Mouse (Mus musculus) hindbrain, embryonic 16.5 days (tissue): ENCODE results near the gene Serpine2. TPM values are rescaled to one million over a fixed set of nuclear protein-coding genes. Genes with fewer than 3 reads are reported as not detected.

ENCODE experiments used
- ATAC-seq: fragments of 200-750 bp; cut with Nextera tagmentation; 2 replicates; pipeline ENCODE4 v1.8.0; 2017; ENCODE audit warnings: moderate TSS enrichment, moderate library complexity
- H3K27ac ChIP-seq: fragments of 300-500 bp; sonication (generic); 2 replicates; pipeline ENCODE4 v1.5.1; 2014; ENCODE audit warnings: low read depth, mild to moderate bottlenecking, control low read depth, low read length, moderate library complexity
- H3K27me3 ChIP-seq: fragments of 300-500 bp; sonication (generic); replicated peaks from 2 replicates; pipeline ENCODE4 v1.6.1; 2014; ENCODE audit warnings: low read length; ENCODE audit not compliant: control insufficient read depth, insufficient read depth
- H3K36me3 ChIP-seq: fragments of 300-500 bp; sonication (generic); 2 replicates; pipeline ENCODE4 v1.6.1; 2014; ENCODE audit warnings: mild to moderate bottlenecking, low read length, moderate library complexity, mixed read lengths; ENCODE audit not compliant: control insufficient read depth, insufficient read depth
- H3K4me1 ChIP-seq: fragments of 300-500 bp; sonication (generic); 2 replicates; pipeline ENCODE4 v1.6.1; 2014; ENCODE audit warnings: low read depth, low read length; ENCODE audit not compliant: control insufficient read depth, insufficient read depth
- H3K4me2 ChIP-seq: fragments of 300-500 bp; sonication (generic); 2 replicates; pipeline ENCODE4 v1.6.1; 2014; ENCODE audit warnings: mild to moderate bottlenecking, low read length, control low read depth, moderate library complexity
- H3K4me3 ChIP-seq: fragments of 300-500 bp; sonication (generic); 2 replicates; pipeline ENCODE4 v1.5.1; 2014; ENCODE audit warnings: mild to moderate bottlenecking, low read length, control low read depth, moderate library complexity
- H3K9ac ChIP-seq: fragments of 300-500 bp; sonication (generic); 2 replicates; pipeline ENCODE4 v1.6.1; 2014; ENCODE audit warnings: low read depth, mild to moderate bottlenecking, control low read depth, low read length, moderate library complexity
- H3K9me3 ChIP-seq: fragments of 300-500 bp; sonication (generic); 2 replicates; pipeline ENCODE4 v1.6.1; 2014; ENCODE audit warnings: mild to moderate bottlenecking, low read length, moderate library complexity; ENCODE audit not compliant: control insufficient read depth
- WGBS: fragments of 180-500 bp; shearing (Covaris S2); extraction: QIAGEN DNeasy Blood & Tissue Kit; methylation state at CpG from one replicate; pipeline ENCODE4 v1.1.7; 2014; 5-methylcytosine and 5-hydroxymethylcytosine counted together
- polyA plus RNA-seq: library from polyadenylated mRNA; unstranded; fragments of >200 nt; fragmentation: Nextera tagmentation; extraction: Ambion mirVana; gene quantifications from 2 replicates; pipeline ENCODE4 v1.2.1, GENCODE M21; 2015

Serpine2 gene
- polyA plus RNA-seq, 1 experiment from 2014 or later: 403 TPM

DNA sequence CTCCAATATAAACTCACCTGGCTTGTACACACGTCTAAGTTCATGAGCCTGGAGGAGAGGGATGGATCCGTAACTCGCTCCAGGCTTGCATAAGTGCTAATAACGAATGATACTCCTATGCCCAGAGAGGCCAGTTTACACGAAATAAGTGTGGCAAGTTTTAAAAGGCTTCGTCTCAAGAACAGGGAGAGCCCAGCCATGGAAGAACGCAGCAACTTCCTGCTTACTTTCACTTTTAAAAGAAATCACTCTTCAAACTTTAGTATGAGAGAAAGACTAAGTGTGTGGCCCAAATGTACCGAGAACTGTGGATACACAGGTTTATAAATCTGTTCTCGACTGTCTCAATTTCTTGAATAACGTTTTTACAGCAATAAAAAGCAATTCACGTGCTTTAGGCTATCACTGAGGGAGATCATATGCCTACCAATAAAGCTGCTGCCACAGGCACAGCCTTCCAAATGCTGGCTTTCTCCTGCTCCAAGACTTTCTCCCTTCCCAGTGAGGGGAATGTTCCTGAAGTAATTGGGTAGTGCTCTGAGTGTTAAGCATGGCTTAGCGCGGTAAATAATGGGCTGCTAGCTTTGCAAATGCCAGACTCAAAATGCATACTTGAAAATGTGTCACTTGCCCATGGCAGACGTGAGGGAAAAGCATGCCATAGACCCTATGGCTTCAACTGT is 36.9 kb downstream of the Serpine2 start:
- H3K9ac ChIP-seq: no peak overlapping the region
- H3K9me3 ChIP-seq: no peaks in the 10 kb centered on the region
- H3K36me3 ChIP-seq: peaks cover 3% of the 10 kb centered on the region; the same call in 1 of the 2 replicates
- no peak overlapping the region for H3K4me2 ChIP-seq
- H3K4me3 ChIP-seq: no peak overlapping the region
- ATAC-seq: no peak; the same call in 1 of the 2 replicates
- H3K27me3 ChIP-seq: no peaks in the 10 kb centered on the region
- 77% methylated on average over 14 of the region's 14 CpGs for WGBS
- peak overlapping the region; percentile 51; the same call in 1 of the 2 replicates for H3K27ac ChIP-seq
- H3K4me1 ChIP-seq: peaks cover 3% of the 10 kb centered on the region; the same call in 1 of the 2 replicates

DNA sequence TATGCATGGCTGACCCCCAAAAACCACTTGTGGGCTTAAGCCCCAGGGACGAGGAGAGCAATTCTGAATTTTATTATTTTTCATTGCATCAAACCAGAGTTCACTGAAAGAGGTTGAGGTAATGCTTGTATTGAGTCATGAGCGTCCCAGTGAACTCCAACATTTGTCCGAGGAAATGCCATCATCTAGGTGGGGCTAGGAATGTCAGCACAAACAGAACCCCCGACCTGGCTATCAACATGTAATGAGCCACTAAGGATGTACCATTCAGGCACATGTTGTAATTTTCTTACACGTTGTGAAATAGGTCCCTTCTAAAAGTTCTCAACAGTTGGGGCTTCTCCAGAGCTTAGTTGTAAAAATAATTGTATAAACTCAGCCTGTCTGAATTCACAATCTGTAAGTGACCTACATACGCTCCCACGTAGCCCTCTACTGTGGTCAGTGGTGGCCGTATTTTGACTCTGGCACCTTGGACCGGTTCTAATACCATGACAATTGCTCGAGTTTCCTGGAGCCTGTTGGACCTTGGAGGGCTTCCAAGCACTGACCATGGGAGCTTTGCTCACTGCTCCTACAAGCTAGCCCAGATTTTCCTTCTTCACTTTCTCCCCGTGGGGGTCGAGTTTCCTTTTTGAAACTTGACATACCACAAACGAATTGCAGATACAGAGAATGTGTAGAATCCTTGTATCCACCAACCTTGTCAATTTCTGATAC is 38.0 kb downstream of the Serpine2 start:
- Histone ChIP-seq H3K4me3 (no peak overlapping the region), H3K27ac (0 out of 2 replicates have a peak overlapping the region, but pooled peaks have one; percentile 13), H3K36me3 (peaks cover 3% of the 10 kb centered on the region; the same call in 1 of the 2 replicates), H3K9ac (no peak overlapping the region), H3K4me2 (no peak overlapping the region), H3K27me3 (no peaks in the 10 kb centered on the region), H3K4me1 (peaks cover 3% of the 10 kb centered on the region; the same call in 1 of the 2 replicates), H3K9me3 (no peaks in the 10 kb centered on the region)
- ATAC-seq: peak; percentile 75; the same call in 1 of the 2 replicates
- 70% methylated on average over 13 of the region's 13 CpGs for WGBS

DNA sequence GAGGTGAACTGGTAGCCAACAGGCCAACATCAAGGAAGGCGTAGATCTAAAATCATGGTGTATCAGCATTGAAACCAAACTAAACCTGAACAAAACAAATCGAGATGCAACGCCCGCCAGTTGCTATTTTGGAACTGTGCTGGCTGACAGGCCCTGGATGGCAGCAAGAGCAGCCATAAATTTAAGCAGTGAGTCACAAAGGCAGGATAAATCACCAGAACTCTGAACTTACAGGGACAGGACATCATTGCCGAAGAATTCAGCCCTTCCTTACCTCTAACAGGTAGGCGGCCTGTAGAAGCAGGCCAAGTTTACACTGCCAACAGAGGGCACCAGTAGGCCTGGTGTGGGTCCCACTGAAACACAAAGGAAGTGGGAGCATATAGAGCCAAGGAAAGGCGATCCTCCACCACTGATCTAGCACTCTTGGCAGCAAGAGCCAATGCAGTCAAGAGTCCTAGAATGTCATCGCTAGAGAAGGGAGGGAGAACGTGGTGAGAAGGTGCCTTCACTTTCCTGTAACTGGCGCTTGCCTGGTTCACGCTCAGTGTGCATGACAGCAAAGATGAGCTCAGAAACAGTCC is 41.6 kb downstream of the Serpine2 start:
- no peak overlapping the region for H3K4me2 ChIP-seq
- H3K9ac ChIP-seq: no peak overlapping the region
- no peaks in the 10 kb centered on the region for H3K27me3 ChIP-seq
- no peaks in the 10 kb centered on the region; the same call in 1 of the 2 replicates for H3K9me3 ChIP-seq
- no peak overlapping the region for H3K27ac ChIP-seq
- H3K36me3 ChIP-seq: peaks cover 6% of the 10 kb centered on the region; the same call in 1 of the 2 replicates
- ATAC-seq: no peak
- peaks cover under 1% of the 10 kb centered on the region; the same call in 1 of the 2 replicates for H3K4me1 ChIP-seq
- H3K4me3 ChIP-seq: no peak overlapping the region
- 94% methylated on average over 11 of the region's 11 CpGs for WGBS

DNA sequence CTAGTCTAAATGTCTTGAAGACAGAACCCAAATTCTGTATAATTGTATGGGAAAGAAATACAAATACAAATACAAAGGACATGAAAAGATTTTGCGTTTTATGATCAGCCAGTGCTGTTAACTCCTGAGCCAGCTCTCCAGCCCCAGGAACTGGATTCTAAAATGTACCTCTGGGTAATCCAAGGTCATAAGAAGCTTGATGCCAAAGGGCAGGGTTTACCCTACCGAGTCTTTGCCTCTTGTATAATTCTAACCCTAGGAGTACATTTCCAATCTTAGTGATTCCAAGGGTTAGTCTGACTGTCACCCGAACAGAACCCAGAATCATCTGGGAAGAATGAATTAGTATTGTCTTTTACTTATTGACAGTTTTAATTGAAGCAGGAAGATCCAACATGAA is 45.5 kb downstream of the Serpine2 start:
- H3K9me3 ChIP-seq: no peaks in the 10 kb centered on the region; the same call in 1 of the 2 replicates
- H3K4me1 ChIP-seq: no peaks in the 10 kb centered on the region
- H3K9ac ChIP-seq: no peak overlapping the region
- 95% methylated on average over 3 of the region's 3 CpGs for WGBS
- no peak for ATAC-seq
- no peak overlapping the region for H3K27ac ChIP-seq
- H3K4me2 ChIP-seq: no peak overlapping the region
- no peaks in the 10 kb centered on the region for H3K27me3 ChIP-seq
- H3K36me3 ChIP-seq: peaks cover 3% of the 10 kb centered on the region; the same call in 1 of the 2 replicates
- no peak overlapping the region for H3K4me3 ChIP-seq

DNA sequence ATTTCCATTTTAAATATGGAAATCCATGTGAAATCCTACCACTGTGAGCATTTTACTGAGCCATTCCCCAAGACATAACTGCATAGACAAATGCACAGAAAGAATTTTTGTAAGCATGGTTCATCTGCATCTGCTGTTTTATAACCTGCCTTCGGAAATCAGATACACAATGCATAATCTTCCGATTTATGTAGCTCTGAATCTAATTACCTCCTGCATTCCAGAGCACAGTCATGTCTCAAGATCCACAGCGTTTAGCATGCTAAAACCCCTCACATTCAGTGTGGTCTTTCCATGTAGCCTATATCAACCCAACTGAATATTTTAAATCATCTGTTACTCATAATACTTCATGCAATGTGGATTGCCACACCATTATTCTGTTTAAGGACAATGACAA is 51.5 kb downstream of the Serpine2 start:
- Histone ChIP-seq H3K4me3 (no peak overlapping the region), H3K9me3 (no peaks in the 10 kb centered on the region), H3K9ac (no peak overlapping the region), H3K4me1 (no peaks in the 10 kb centered on the region), H3K27ac (no peak overlapping the region), H3K27me3 (no peaks in the 10 kb centered on the region), H3K36me3 (no peaks in the 10 kb centered on the region; the same call in 1 of the 2 replicates), H3K4me2 (no peak overlapping the region)
- 80% methylated on average over 3 of the region's 3 CpGs for WGBS
- ATAC-seq: no peak

DNA sequence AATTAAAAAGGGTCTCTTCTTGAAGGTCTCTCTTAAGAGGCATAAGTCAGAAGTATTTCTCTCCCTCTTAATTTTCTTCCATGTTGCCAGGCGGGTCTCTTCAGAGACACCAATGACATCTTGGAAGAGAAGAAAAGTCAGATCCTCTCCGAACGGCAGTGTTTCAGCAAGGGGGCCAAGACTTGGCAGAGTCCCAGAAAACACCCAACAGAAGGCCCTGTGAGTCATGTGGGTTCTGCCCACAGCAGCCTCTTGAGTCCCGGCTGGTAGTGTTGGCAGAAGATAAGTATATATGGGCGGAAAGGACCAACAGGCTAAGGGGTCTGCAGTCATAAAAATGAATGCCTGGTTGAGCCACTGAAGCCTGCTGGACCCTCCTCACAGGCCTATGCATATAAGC is 54.1 kb downstream of the Serpine2 start:
- Histone ChIP-seq H3K36me3 (no peaks in the 10 kb centered on the region; the same call in 1 of the 2 replicates), H3K9me3 (no peaks in the 10 kb centered on the region), H3K27me3 (no peaks in the 10 kb centered on the region), H3K4me1 (peaks cover 3% of the 10 kb centered on the region; the same call in 1 of the 2 replicates), H3K4me3 (no peak overlapping the region), H3K27ac (no peak overlapping the region), H3K4me2 (no peak overlapping the region), H3K9ac (no peak overlapping the region)
- peak; percentile 71 for ATAC-seq
- WGBS: 66% methylated on average over 5 of the region's 5 CpGs

DNA sequence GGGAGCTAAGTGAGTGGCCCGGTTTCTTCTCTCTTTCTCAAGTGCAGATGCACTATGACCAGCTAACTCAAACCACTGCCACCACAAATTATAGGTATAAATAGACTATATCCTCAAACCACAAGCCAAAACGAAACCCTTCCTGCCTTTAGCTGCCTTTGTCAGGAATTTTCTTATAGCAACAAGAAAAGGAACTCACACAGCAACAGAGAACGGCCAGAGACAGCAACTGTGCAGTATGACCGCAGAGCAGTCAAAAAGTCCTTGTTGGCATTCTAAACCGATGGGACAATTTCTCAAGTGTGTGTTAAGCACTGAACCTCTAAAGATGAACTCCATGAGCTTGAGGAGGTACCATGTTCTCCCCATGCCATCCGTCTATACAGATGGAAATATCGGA is 57.4 kb downstream of the Serpine2 start:
- H3K36me3 ChIP-seq: no peaks in the 10 kb centered on the region
- 78% methylated on average over 7 of the region's 7 CpGs for WGBS
- no peak overlapping the region for H3K4me3 ChIP-seq
- H3K9ac ChIP-seq: no peak overlapping the region
- H3K27ac ChIP-seq: no peak overlapping the region
- peaks cover 3% of the 10 kb centered on the region; the same call in 1 of the 2 replicates for H3K4me1 ChIP-seq
- no peaks in the 10 kb centered on the region for H3K27me3 ChIP-seq
- ATAC-seq: no peak
- no peak overlapping the region for H3K4me2 ChIP-seq
- H3K9me3 ChIP-seq: no peaks in the 10 kb centered on the region

DNA sequence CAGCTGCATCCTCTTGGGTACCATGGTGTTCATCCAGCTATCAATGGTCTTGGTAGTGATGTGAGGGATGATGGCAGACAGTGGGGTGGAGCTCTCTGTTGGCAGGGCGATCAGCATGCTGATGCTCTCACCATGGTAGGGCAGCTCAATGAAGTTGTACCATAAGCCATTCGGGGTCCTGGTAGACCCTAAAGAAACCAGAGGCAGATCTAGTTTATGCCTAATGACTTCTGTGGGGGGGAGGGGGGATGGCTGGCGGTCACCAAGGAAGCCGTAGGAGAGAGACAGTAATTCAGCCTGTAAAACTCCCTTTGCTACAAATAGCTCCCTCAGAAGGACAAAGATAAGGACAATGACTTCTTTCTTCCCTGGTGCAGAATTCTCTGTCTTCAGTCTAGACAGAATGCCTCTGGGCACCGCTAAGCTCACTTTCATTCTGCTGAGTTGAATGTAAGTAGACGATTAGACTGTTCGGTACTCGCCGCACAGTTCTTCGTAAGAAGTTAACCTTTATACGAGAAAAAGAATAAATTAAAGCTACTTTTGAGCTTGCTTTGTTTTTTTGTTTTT is 58.0 kb downstream of the Serpine2 start:
- WGBS: 52% methylated on average over 11 of the region's 11 CpGs
- peaks cover 3% of the 10 kb centered on the region; the same call in 1 of the 2 replicates for H3K4me1 ChIP-seq
- ATAC-seq: peak; percentile 83
- H3K27me3 ChIP-seq: no peaks in the 10 kb centered on the region
- H3K36me3 ChIP-seq: no peaks in the 10 kb centered on the region
- no peak overlapping the region for H3K9ac ChIP-seq
- no peak overlapping the region for H3K27ac ChIP-seq
- no peaks in the 10 kb centered on the region for H3K9me3 ChIP-seq
- no peak overlapping the region for H3K4me3 ChIP-seq
- H3K4me2 ChIP-seq: no peak overlapping the region
